In the genomic region with DNA sequence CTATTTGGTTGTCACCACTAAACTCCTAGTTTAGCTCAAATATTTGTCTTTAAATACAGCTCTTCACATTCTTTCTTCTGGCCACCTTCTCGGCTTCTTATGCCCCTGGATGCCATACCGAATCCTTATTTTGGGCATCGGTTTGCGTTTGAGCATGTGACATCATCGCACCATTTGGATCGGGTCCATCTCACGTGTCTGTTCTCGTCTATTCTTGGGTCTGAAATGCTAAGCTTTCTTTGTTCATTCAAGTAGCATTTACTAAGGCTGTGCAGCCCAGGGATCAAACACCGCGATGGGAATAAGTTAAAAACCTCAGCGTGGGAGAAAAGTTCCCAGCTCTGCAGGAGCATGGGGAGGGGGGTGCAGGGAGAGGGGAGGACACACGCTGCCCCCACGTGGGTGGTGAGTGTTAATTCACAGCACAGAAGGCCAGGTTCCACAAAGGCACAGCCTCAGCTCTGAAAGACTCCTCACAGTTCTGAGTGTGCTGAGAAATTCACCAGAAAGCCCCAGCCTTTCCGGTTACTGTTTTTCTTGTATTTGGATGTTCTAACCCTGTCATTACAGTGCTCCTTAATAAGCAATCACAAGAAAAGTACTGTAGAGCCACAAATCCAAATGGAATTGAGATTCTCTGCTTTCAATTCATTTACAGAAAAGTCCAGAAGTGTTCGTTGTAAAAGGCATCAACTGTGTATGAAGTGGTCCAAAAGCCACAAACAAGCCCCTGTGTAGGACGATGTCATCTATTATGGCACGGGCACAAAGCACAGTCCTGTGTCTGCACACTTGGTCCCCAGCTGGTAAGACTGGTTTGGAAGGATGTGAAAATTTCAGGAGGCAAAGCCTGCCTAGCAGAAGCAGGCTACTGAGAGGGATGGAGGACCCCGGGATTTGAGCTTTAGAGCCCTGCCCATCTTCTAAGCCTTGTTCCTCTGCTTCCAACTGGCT, we compare ENCODE assay signal across 14 mouse cellular contexts. TPM values are rescaled to one million over a fixed set of nuclear protein-coding genes. Genes with fewer than 3 reads are reported as not detected.
DNase-seq lines count a peak whose midpoint lies in the region; ATAC-seq and TF ChIP-seq lines count a peak whose summit lies in the region.
"Had no signal": no experiment of that assay in that cellular context is flagged by ENCODE, and none has a peak within 500 bp of the region (broad histone marks: within the 10 kb centered on the region; RNA-seq: fewer than 3 reads in every experiment).

No protein-coding gene starts in this region.

- no peaks in the 10 kb centered on the region for H3K27me3 ChIP-seq in kidney, postnatal 0 days (ENCODE audit: insufficient read depth, low read length)
- H3K27me3 ChIP-seq in embryonic facial prominence, embryonic 11.5 days (ENCODE audit: control insufficient read depth, insufficient read depth, low read length) = no peaks in the 10 kb centered on the region
- H3K27me3 ChIP-seq: limb, embryonic 15.5 days; neural tube, embryonic 15.5 days had no signal

- WGBS in kidney, postnatal 0 days = 85% methylated on average over 18 of the region's 18 CpGs
- 83% methylated on average over 18 of the region's 18 CpGs for WGBS in embryonic facial prominence, embryonic 11.5 days

- TF ChIP-seq CTCF in kidney, postnatal 0 days (IDR thresholded peaks at IDR 0.05; ENCODE audit: low read depth) = peak; percentile 35; the same call in 1 of the 2 replicates
- no peak; the same call in 1 of the 2 replicates for TF ChIP-seq CTCF in left cerebral cortex, adult 2 months (IDR thresholded peaks at IDR 0.05)

- no peak overlapping the region for H3K27ac ChIP-seq in kidney, postnatal 0 days
- H3K27ac ChIP-seq in embryonic facial prominence, embryonic 11.5 days (replicated peaks; ENCODE audit: low read depth, low read length) = no peak overlapping the region
- no peak overlapping the region for H3K27ac ChIP-seq in left cerebral cortex, adult 2 months
- H3K27ac ChIP-seq: limb, embryonic 15.5 days; neural tube, embryonic 15.5 days had no signal

- no peak for ATAC-seq in kidney, postnatal 0 days (replicated peaks; ENCODE audit: low FRiP score, low read depth)
- ATAC-seq in embryonic facial prominence, embryonic 11.5 days (replicated peaks; ENCODE audit: insufficient number of reproducible peaks, low FRiP score, low TSS enrichment, low read depth) = no peak

- H3K4me1 ChIP-seq in kidney, postnatal 0 days (replicated peaks; ENCODE audit: insufficient read depth, low read length) = no peaks in the 10 kb centered on the region; the same call in 1 of the 2 replicates
- no peaks in the 10 kb centered on the region for H3K4me1 ChIP-seq in embryonic facial prominence, embryonic 11.5 days (ENCODE audit: control insufficient read depth, insufficient read depth, low read length)
- H3K4me1 ChIP-seq: neural tube, embryonic 15.5 days had no signal

- H3K9ac ChIP-seq in kidney, postnatal 0 days (ENCODE audit: low read depth, low read length) = no peak overlapping the region
- H3K9ac ChIP-seq in embryonic facial prominence, embryonic 11.5 days (replicated peaks; ENCODE audit: low read length) = no peak overlapping the region
- H3K9ac ChIP-seq: limb, embryonic 15.5 days; neural tube, embryonic 15.5 days had no signal

- H3K9me3 ChIP-seq in kidney, postnatal 0 days (replicated peaks; ENCODE audit: low read length) = no peaks in the 10 kb centered on the region
- no peaks in the 10 kb centered on the region for H3K9me3 ChIP-seq in embryonic facial prominence, embryonic 11.5 days (replicated peaks; ENCODE audit: control insufficient read depth, low read length)
- H3K9me3 ChIP-seq: limb, embryonic 15.5 days; neural tube, embryonic 15.5 days had no signal

- intact Hi-C loops in left cerebral cortex, adult 2 months (cut with DNase I) = no loop called here

- no peak overlapping the region for H3K4me2 ChIP-seq in kidney, postnatal 0 days (ENCODE audit: low read length)
- no peak overlapping the region for H3K4me2 ChIP-seq in embryonic facial prominence, embryonic 11.5 days (ENCODE audit: low read depth, low read length)
- H3K4me2 ChIP-seq: limb, embryonic 15.5 days; neural tube, embryonic 15.5 days had no signal

- H3K36me3 ChIP-seq in kidney, postnatal 0 days (ENCODE audit: insufficient read depth, low read length) = 0 out of 2 replicates have a peak, but pooled peaks cover 16% of the 10 kb centered on the region
- H3K36me3 ChIP-seq in embryonic facial prominence, embryonic 11.5 days (replicated peaks; ENCODE audit: control insufficient read depth, insufficient read depth, low read depth, low read length) = no peaks in the 10 kb centered on the region; the same call in 1 of the 2 replicates
- H3K36me3 ChIP-seq: neural tube, embryonic 15.5 days had no signal

- peak; percentile 26 for DNase-seq in embryo, embryonic 10.5 days (ENCODE audit: low spot score)
- DNase-seq in embryo, embryonic 9.5 days (ENCODE audit: extremely low spot score) = no peak
- DNase-seq in kidney, postnatal 0 days (ENCODE audit: low spot score) = no peak
- no peak for DNase-seq in kidney, adult 11 months
- DNase-seq in 3T3-L1 (ENCODE audit: low read depth, low spot score) = peak; percentile 18
- DNase-seq in embryonic facial prominence, embryonic 11.5 days (ENCODE audit: low spot score) = peak; percentile 30
- DNase-seq in left cerebral cortex, adult 2 months (ENCODE audit: extremely low spot score in 1 of 2, low spot score in 2 of 2) = no peak
- no peak for DNase-seq in cerebellum, adult 11-12 months
- DNase-seq: adrenal gland, postnatal 14 days; cerebellum, adult 8-10 months; gastrocnemius, postnatal 36 days had no signal

- no peak overlapping the region for H3K4me3 ChIP-seq in kidney, postnatal 0 days (replicated peaks; ENCODE audit: low read depth, low read length)
- no peak overlapping the region for H3K4me3 ChIP-seq in embryonic facial prominence, embryonic 11.5 days (ENCODE audit: low read depth, low read length)
- no peak overlapping the region for H3K4me3 ChIP-seq in left cerebral cortex, adult 2 months
- H3K4me3 ChIP-seq: limb, embryonic 15.5 days; neural tube, embryonic 15.5 days had no signal

RNA-seq across cellular contexts. Expression of a gene that starts 51.8 kb away (rescaled TPM):
- 0.30 and 0.77 TPM in 2 replicates for polyA plus RNA-seq in kidney, postnatal 0 days (2015; fragmentation: Nextera tagmentation; extraction: Ambion mirVana)
- 0.20 and 0.56 TPM in 2 replicates for polyA plus RNA-seq in embryonic facial prominence, embryonic 11.5 days (2014; fragmentation: Nextera tagmentation; extraction: Ambion mirVana)
- total RNA-seq in left cerebral cortex, adult 2 months (2021) = 10 to 100 TPM; 63.5 to 94.5 TPM
- total RNA-seq: gastrocnemius, postnatal 36 days; megakaryocyte-erythroid progenitor cell, adult 5-6 weeks had no signal

Comparison
In these comparisons a context has a peak if more than half of its experiments do, and no peak if none do; other contexts are left out.
1. DNase-seq: peak in embryo, embryonic 10.5 days (single experiment), 3T3-L1 (single experiment) and embryonic facial prominence, embryonic 11.5 days (single experiment); none in embryo, embryonic 9.5 days (single experiment), kidney, postnatal 0 days (single experiment), kidney, adult 11 months (single experiment), left cerebral cortex, adult 2 months (0 of 2) and cerebellum, adult 11-12 months (single experiment).